In genomic region chr1:13052067-13052460, GRCm38 (mm10) we compare ENCODE assay signal across 7 mouse cellular contexts.
A peak's percentile ranks its signal among the peaks of the same experiment; 100 is the strongest.
DNase-seq lines count a peak whose midpoint lies in the region; ATAC-seq and TF ChIP-seq lines count a peak whose summit lies in the region.

No protein-coding gene starts in this region.

- WGBS in kidney, embryonic 15.5 days = 10% methylated on average over 7 of the region's 7 CpGs
- WGBS in lung, embryonic 16.5 days = 8% methylated on average over 7 of the region's 7 CpGs
- WGBS in olfactory bulb, adult 2 months = 13% methylated on average over 7 of the region's 7 CpGs

- H3K36me3 ChIP-seq in kidney, embryonic 15.5 days = no peaks in the 10 kb centered on the region
- H3K36me3 ChIP-seq in lung, embryonic 16.5 days (ENCODE audit: control insufficient read depth, insufficient read depth, low read length) = no peaks in the 10 kb centered on the region

- no peaks in the 10 kb centered on the region for H3K9me3 ChIP-seq in kidney, embryonic 15.5 days (replicated peaks)
- H3K9me3 ChIP-seq in lung, embryonic 16.5 days (ENCODE audit: control insufficient read depth, low read length) = no peaks in the 10 kb centered on the region

- ATAC-seq in granulocyte monocyte progenitor cell, adult 5-6 weeks (replicated peaks; ENCODE audit: poor library complexity, severe bottlenecking) = peak; percentile 79
- peak; percentile 67; the same call in 1 of the 2 replicates for ATAC-seq in kidney, embryonic 15.5 days (replicated peaks; ENCODE audit: low FRiP score)
- 0 out of 2 replicates have a peak, but pooled peaks have one; percentile 41 for ATAC-seq in lung, embryonic 16.5 days (ENCODE audit: low read depth)

- no peak overlapping the region for H3K9ac ChIP-seq in kidney, embryonic 15.5 days
- H3K9ac ChIP-seq in lung, embryonic 16.5 days (ENCODE audit: low read length) = no peak overlapping the region

- no peak overlapping the region for H3K4me3 ChIP-seq in kidney, embryonic 15.5 days (replicated peaks)
- peak overlapping the region; percentile 8; the same call in 1 of the 2 replicates for H3K4me3 ChIP-seq in lung, embryonic 16.5 days (ENCODE audit: low read length)
- peak overlapping the region; percentile 19 for H3K4me3 ChIP-seq in olfactory bulb, adult 2 months (ENCODE audit: insufficient read depth, low read depth, low read length)

- no peak for TF ChIP-seq POLR2A in olfactory bulb, adult 2 months (IDR thresholded peaks at IDR 0.05; ENCODE audit: insufficient read depth, low read depth, low read length)

- peaks cover 6% of the 10 kb centered on the region; the same call in 1 of the 2 replicates for H3K4me1 ChIP-seq in kidney, embryonic 15.5 days
- no peaks in the 10 kb centered on the region for H3K4me1 ChIP-seq in lung, embryonic 16.5 days (replicated peaks; ENCODE audit: control insufficient read depth, insufficient read depth, low read length)
- H3K4me1 ChIP-seq in olfactory bulb, adult 2 months (ENCODE audit: control insufficient read depth, insufficient read depth, low read length) = peaks cover 2% of the 10 kb centered on the region; the same call in 1 of the 2 replicates

- no peak overlapping the region for H3K27ac ChIP-seq in kidney, embryonic 15.5 days
- H3K27ac ChIP-seq in lung, embryonic 16.5 days (ENCODE audit: low read length) = no peak overlapping the region
- no peak overlapping the region for H3K27ac ChIP-seq in olfactory bulb, adult 2 months (ENCODE audit: insufficient read depth, low read depth, low read length)

- peak overlapping the region; percentile 40 for H3K4me2 ChIP-seq in kidney, embryonic 15.5 days
- peak overlapping the region; percentile 40 for H3K4me2 ChIP-seq in lung, embryonic 16.5 days (ENCODE audit: low read depth, low read length)

- peaks cover 16% of the 10 kb centered on the region; the same call in 1 of the 2 replicates for H3K27me3 ChIP-seq in kidney, embryonic 15.5 days
- no peaks in the 10 kb centered on the region for H3K27me3 ChIP-seq in lung, embryonic 16.5 days (ENCODE audit: control insufficient read depth, insufficient read depth, low read depth, low read length)

- peak; percentile 54; the same call in 1 of the 2 replicates for TF ChIP-seq CTCF in olfactory bulb, adult 2 months (IDR thresholded peaks at IDR 0.05; ENCODE audit: insufficient read depth, low read depth, low read length)

- DNase-seq in CD4-positive helper T cell, adult 2 months (ENCODE audit: low read depth, low spot score) = peak; percentile 48
- DNase-seq in ES-CJ7 (ENCODE audit: low read depth, low spot score) = peak; percentile 92
- peak; percentile 24 for DNase-seq in cerebellum, adult 8-10 months

Comparison
In these comparisons a context has a peak if more than half of its experiments do, and no peak if none do; other contexts are left out.
1. DNase-seq: peak in every context shown above with its lines; median percentile 92 in ES-CJ7; 48 in CD4-positive helper T cell, adult 2 months; 24 in cerebellum, adult 8-10 months.